Mouse (Mus musculus): ENCODE data around the gene Kcnh8. TPM values are rescaled to one million over a fixed set of nuclear protein-coding genes. Genes with fewer than 3 reads are reported as not detected.

The Kcnh8 gene
- polyA plus RNA-seq (2017; shearing (Covaris generic)): not detected

- ATAC-seq: no peak
Observed at GRCm38 (mm10) chr17:52602093-52602780, at the start of gene Kcnh8. Gene Kcnh8 (plus strand): TSS chr17:52602709.

GRCm38 (mm10) chr17:52559961-52560720 lies 42.4 kb upstream of the Kcnh8 start:
- peak; percentile 95 for ATAC-seq

- ATAC-seq: peak; percentile 37
Observed at GRCm38 (mm10) chr17:52565467-52566155, 36.9 kb upstream of the Kcnh8 start.

GRCm38 (mm10) chr17:52569584-52570270 lies 32.8 kb upstream of the Kcnh8 start:
- ATAC-seq: peak; percentile 51

GRCm38 (mm10) chr17:52572229-52572628 lies 30.3 kb upstream of the Kcnh8 start:
- no peak for ATAC-seq

GRCm38 (mm10) chr17:52591503-52592194 lies 10.9 kb upstream of the Kcnh8 start:
- ATAC-seq: peak; percentile 90

GRCm38 (mm10) chr17:52599141-52599540 lies 3.4 kb upstream of the Kcnh8 start:
- ATAC-seq: no peak

- ATAC-seq: peak; percentile 80
Observed at GRCm38 (mm10) chr17:52600882-52601371, 1.6 kb upstream of the Kcnh8 start.

GRCm38 (mm10) chr17:52602781-52603170 lies 267 bp downstream of the Kcnh8 start:
- ATAC-seq: no peak

- ATAC-seq: no peak
Observed at GRCm38 (mm10) chr17:52603411-52603810, 902 bp downstream of the Kcnh8 start.

GRCm38 (mm10) chr17:52611382-52611781 lies 8.9 kb downstream of the Kcnh8 start:
- ATAC-seq: no peak

GRCm38 (mm10) chr17:52649186-52649585 lies 46.7 kb downstream of the Kcnh8 start:
- no peak for ATAC-seq

GRCm38 (mm10) chr17:52691988-52692387 lies 89.5 kb downstream of the Kcnh8 start:
- ATAC-seq: no peak

GRCm38 (mm10) chr17:52701944-52702343 lies 99.4 kb downstream of the Kcnh8 start:
- no peak for ATAC-seq

- no peak for ATAC-seq
Observed at GRCm38 (mm10) chr17:52712319-52712718, 109.8 kb downstream of the Kcnh8 start.

GRCm38 (mm10) chr17:52722214-52722613 lies 119.7 kb downstream of the Kcnh8 start:
- ATAC-seq: no peak

- ATAC-seq: no peak
Observed at GRCm38 (mm10) chr17:52728806-52729205, 126.3 kb downstream of the Kcnh8 start.

- ATAC-seq: no peak
Observed at GRCm38 (mm10) chr17:52738436-52738835, 135.9 kb downstream of the Kcnh8 start.

- ATAC-seq: no peak
Observed at GRCm38 (mm10) chr17:52788151-52788550, 185.6 kb downstream of the Kcnh8 start.

- no peak for ATAC-seq
Observed at GRCm38 (mm10) chr17:52804463-52804862, 202.0 kb downstream of the Kcnh8 start.

GRCm38 (mm10) chr17:52810773-52811172 lies 208.3 kb downstream of the Kcnh8 start:
- ATAC-seq: no peak

- no peak for ATAC-seq
Observed at GRCm38 (mm10) chr17:52819007-52819406, 216.5 kb downstream of the Kcnh8 start.

All from CD4-positive, CD25-positive, alpha-beta regulatory T cell, adult 4 months (primary cell).